In genomic region chr12:78748557-78749377, GRCm38 (mm10) we compare ENCODE assay signal across 7 mouse cellular contexts. TPM values are rescaled to one million over a fixed set of nuclear protein-coding genes. Genes with fewer than 3 reads are reported as not detected.
A peak's percentile ranks its signal among the peaks of the same experiment; 100 is the strongest.
DNase-seq lines count a peak whose midpoint lies in the region; ATAC-seq lines count a peak whose summit lies in the region.

TSS of gene Mpp5 (plus strand) at chr12:78748907.

- peak within 1 kb of the TSS; percentile 86 for H3K4me2 ChIP-seq in embryonic facial prominence, embryonic 12.5 days (replicated peaks)
- peak within 1 kb of the TSS; percentile 72 for H3K4me2 ChIP-seq in limb, embryonic 11.5 days (ENCODE audit: low read depth, severe bottlenecking)
- peak within 1 kb of the TSS; percentile 92 for H3K4me2 ChIP-seq in midbrain, embryonic 14.5 days (ENCODE audit: low read length)

- ATAC-seq in embryonic facial prominence, embryonic 12.5 days (ENCODE audit: insufficient number of reproducible peaks, insufficient read depth, low FRiP score, low TSS enrichment), result peak; percentile 100
- peak; percentile 100 for ATAC-seq in limb, embryonic 11.5 days (ENCODE audit: insufficient number of reproducible peaks, low FRiP score, low TSS enrichment, low read depth)
- peak; percentile 100 for ATAC-seq in midbrain, embryonic 14.5 days (ENCODE audit: low FRiP score, low TSS enrichment)

- no peaks in the 10 kb centered on the region for H3K27me3 ChIP-seq in embryonic facial prominence, embryonic 12.5 days
- H3K27me3 ChIP-seq in limb, embryonic 11.5 days (ENCODE audit: control insufficient read depth, insufficient read depth, low read length), result no peaks in the 10 kb centered on the region
- no peaks in the 10 kb centered on the region for H3K27me3 ChIP-seq in midbrain, embryonic 14.5 days (ENCODE audit: control insufficient read depth, insufficient read depth, low read length)

- H3K36me3 ChIP-seq in embryonic facial prominence, embryonic 12.5 days, result no peaks in the 10 kb centered on the region
- no peaks in the 10 kb centered on the region for H3K36me3 ChIP-seq in limb, embryonic 11.5 days (ENCODE audit: control insufficient read depth, insufficient read depth, low read length)
- H3K36me3 ChIP-seq in midbrain, embryonic 14.5 days (ENCODE audit: control insufficient read depth, insufficient read depth, low read length), result no peaks in the 10 kb centered on the region

- DNase-seq in adrenal gland, postnatal 25 days, result peak; percentile 97
- DNase-seq in heart, adult 11 months, result peak; percentile 100
- DNase-seq in kidney, adult 18-20 months, result peak; percentile 95
- peak; percentile 96 for DNase-seq in limb, embryonic 11.5 days (ENCODE audit: low spot score)
- DNase-seq in midbrain, embryonic 14.5 days, result peak; percentile 99
- DNase-seq in spleen, adult 18-20 months, result peak; percentile 92 to 93

- WGBS in embryonic facial prominence, embryonic 12.5 days, result under 1% methylated on average over 85 of the region's 98 CpGs
- under 1% methylated on average over 83 of the region's 98 CpGs for WGBS in limb, embryonic 11.5 days
- WGBS in midbrain, embryonic 14.5 days, result under 1% methylated on average over 93 of the region's 98 CpGs

- no peaks in the 10 kb centered on the region for H3K4me1 ChIP-seq in embryonic facial prominence, embryonic 12.5 days
- H3K4me1 ChIP-seq in limb, embryonic 11.5 days (ENCODE audit: control insufficient read depth, insufficient read depth, low read length), result no peaks in the 10 kb centered on the region
- no peaks in the 10 kb centered on the region for H3K4me1 ChIP-seq in midbrain, embryonic 14.5 days (ENCODE audit: control insufficient read depth, insufficient read depth, low read length)

- peak within 1 kb of the TSS; percentile 96 for H3K27ac ChIP-seq in embryonic facial prominence, embryonic 12.5 days
- peak within 1 kb of the TSS; percentile 95 for H3K27ac ChIP-seq in limb, embryonic 11.5 days (replicated peaks; ENCODE audit: low read depth, low read length)
- H3K27ac ChIP-seq in midbrain, embryonic 14.5 days (replicated peaks; ENCODE audit: low read depth, low read length), result peak within 1 kb of the TSS; percentile 81

- H3K9ac ChIP-seq in embryonic facial prominence, embryonic 12.5 days, result peak within 1 kb of the TSS; percentile 95
- peak within 1 kb of the TSS; percentile 89 for H3K9ac ChIP-seq in limb, embryonic 11.5 days (ENCODE audit: low read length)
- peak within 1 kb of the TSS; percentile 70 for H3K9ac ChIP-seq in midbrain, embryonic 14.5 days (replicated peaks; ENCODE audit: low read length)

- H3K9me3 ChIP-seq in embryonic facial prominence, embryonic 12.5 days, result no peaks in the 10 kb centered on the region
- no peaks in the 10 kb centered on the region for H3K9me3 ChIP-seq in limb, embryonic 11.5 days (ENCODE audit: control insufficient read depth, low read length)
- H3K9me3 ChIP-seq in midbrain, embryonic 14.5 days (ENCODE audit: control insufficient read depth, low read length), result no peaks in the 10 kb centered on the region

- peak within 1 kb of the TSS; percentile 91 for H3K4me3 ChIP-seq in embryonic facial prominence, embryonic 12.5 days
- peak within 1 kb of the TSS; percentile 92 for H3K4me3 ChIP-seq in limb, embryonic 11.5 days (ENCODE audit: low read depth, low read length)
- peak within 1 kb of the TSS; percentile 85 for H3K4me3 ChIP-seq in midbrain, embryonic 14.5 days (replicated peaks; ENCODE audit: low read depth, low read length)

RNA-seq across cellular contexts. Expression of gene Mpp5, which starts in this region (rescaled TPM):
- 32.3 and 36.1 TPM in 2 replicates for total RNA-seq in adrenal gland, postnatal 25 days (2021)
- polyA plus RNA-seq in embryonic facial prominence, embryonic 12.5 days (2016; fragmentation: Nextera tagmentation; extraction: Ambion mirVana), result 19.0 and 23.1 TPM in 2 replicates
- polyA plus RNA-seq in limb, embryonic 11.5 days (2014; fragmentation: Nextera tagmentation; extraction: Ambion mirVana), result 23.4 and 24.1 TPM in 2 replicates
- polyA plus RNA-seq in midbrain, embryonic 14.5 days (2014; fragmentation: Nextera tagmentation; extraction: Ambion mirVana), result 16.0 and 19.5 TPM in 2 replicates

Comparison
In these comparisons a context has a peak if more than half of its experiments do, and no peak if none do; other contexts are left out.
1. Peak in every context shown above with its lines: DNase-seq, ATAC-seq, H3K4me3 ChIP-seq and H3K27ac ChIP-seq.